Mouse (Mus musculus) spleen, postnatal 4 days (tissue): ENCODE results near the gene Dyrk1a.

Source experiments
- DNase-seq, 2 experiments: peaks; one replicate each; pipeline ENCODE4 v3.0.0; 2022; ENCODE audit warnings: low spot score in 2 of 2

The Dyrk1a gene

DNA sequence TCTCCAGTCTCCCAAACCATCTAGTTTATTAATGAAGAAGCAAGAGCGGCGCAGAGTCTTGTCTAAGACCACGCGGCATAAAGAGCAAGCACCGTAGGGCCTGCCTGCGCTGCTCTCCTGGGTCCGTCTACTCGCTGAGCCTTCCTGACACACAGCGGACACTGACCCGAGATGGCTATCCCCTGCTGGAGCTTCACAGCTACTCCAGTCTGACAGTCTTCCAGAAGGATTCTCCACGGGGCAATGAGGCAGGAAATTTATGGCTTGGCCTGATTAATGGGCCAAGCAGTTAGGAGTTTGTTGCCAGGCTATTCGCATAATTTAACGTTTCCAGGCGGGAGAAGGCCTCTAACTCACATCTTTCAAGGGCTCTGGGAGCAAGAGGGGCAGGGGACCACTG lies 144.7 kb downstream of the Dyrk1a start:
- DNase-seq: no peak

DNA sequence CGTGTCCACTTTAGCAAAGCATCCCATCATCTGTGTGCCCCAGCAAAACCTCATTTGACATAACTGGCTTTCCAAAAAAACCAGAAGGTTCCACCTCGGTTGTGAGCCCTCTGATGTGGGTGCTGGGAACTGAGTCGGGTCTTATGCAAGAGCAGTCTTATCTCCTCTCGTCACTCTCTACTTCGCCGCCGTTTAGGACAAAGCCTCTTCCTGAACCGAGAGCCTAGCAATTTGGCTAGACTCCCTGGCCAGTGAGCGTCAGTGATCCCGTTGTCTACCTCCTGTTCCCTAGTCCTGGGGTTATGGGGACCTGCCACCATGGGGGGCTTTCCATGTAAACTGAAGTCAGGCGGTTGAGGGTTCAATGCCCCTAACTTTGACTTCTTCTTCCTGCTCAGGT lies 147.2 kb downstream of the Dyrk1a start:
- DNase-seq: no peak

DNA sequence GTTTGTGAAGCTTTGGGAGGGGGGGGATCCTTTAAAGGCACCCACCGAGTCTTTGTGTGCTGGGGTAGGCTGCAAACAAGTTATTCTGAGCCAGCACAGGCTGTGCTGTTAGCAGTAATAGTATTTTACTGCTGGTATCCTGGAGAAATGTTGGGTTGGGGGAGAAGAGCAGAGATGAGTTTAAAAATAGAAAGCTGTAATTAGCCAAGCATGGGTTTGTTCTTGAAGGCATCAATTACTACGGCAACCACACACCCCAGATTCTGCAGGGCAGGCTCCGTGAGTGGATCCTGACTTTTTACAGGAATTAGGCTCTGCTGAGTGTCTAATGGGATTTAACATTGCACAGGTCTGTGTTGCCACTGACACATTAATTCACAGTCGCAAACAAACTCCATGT lies 149.1 kb downstream of the Dyrk1a start:
- DNase-seq: no peak

GRCm38 (mm10) chr16:94719488-94719887 lies 149.7 kb downstream of the Dyrk1a start:
- no peak for DNase-seq

DNA sequence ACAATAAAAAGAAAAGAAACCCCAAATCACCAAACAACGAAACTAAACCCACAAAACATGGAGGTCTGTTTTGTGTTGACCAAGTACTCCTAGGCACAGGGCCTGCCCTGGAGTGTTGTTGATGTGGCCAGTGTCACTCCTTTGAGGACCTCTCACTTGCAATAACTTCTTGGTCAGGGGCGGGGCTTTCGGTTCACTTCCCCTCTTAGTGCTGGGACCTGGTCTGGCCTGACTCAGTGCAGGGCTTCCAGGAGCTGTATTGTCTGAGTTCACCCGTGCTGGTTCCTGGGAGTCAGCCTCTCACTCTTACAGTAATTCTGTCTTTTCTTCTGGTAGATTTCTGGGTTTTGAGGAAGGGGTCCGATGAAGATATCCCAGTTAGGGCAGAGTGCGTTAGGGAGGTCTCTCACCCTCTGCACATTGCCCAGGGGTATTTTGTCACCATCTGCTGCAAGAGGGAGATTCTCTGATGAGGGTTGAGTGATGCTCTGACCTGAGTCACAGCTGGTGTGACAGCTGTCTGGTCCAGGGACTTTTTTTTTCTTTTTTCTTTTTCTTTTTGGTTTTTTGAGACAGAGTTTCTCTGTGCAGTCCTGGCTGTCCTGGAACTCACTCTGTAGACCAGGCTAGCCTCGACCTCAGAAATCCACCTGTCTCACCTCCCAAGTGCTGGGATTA lies 150.8 kb downstream of the Dyrk1a start:
- no peak for DNase-seq

DNA sequence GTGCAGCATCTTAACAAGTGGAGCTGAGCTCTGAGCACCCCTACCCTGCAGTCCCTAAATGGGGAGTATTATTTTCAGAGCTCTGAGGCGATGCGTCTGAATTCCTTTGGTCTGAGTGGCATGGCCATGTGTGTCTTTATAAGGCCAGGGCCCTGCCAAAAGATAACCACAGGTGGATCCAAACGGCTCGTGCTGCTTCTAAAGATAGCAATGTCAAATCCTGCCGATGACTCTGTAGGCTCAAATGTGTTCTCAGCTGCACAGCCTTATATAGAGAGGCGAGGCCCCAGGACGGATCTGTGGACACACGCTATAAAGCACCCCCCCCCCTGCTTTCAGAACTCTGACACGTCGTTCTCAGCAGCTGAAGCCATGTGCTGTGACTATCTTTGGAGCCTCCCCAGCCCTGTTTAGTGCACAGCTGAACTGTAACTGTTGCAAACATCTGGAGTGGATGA lies 151.8 kb downstream of the Dyrk1a start:
- DNase-seq: no peak

DNA sequence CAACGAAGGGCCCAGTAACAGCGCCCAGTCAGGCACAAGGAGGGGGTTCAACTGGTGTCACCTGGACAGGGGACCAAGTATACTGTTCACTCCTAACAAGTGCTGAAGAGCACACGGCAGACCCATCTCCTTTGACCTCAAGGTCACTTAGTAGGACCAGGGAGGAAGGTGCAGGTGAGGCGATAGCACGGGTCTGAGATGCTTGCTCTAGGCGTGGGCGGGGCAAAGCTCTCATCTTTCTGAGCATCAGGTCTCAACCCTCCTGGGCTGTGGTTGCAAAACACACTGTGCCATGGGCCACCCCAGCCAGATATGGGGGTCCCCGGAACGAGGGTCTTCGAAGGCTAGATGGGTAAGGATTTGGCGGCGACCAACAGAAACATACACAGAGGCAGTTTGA lies 153.1 kb downstream of the Dyrk1a start:
- DNase-seq: no peak

- DNase-seq: peak in 1 of 2 experiments; percentile 32
Measured at GRCm38 (mm10) chr16:94724061-94724596, 154.3 kb downstream of the Dyrk1a start.

- no peak for DNase-seq
Measured at GRCm38 (mm10) chr16:94724747-94725211, 155.0 kb downstream of the Dyrk1a start.

DNA sequence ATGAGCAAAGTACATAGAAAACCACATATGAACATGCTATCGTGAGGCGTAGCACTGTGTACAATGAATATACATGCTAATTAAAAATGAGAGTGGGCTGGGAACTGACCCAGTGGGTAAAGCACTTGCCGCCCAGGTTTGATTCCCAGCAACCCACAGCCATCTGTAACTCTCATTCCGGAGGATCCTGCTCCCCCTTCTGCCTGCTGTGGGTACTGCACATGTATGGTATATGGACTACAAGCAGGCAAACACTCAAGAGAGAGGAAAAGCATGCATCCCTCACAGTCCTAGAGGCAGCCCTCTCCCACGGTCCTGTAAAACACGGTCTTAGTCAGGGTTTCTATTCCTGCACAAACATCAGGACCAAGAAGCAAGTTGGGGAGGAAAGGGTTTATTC lies 159.4 kb downstream of the Dyrk1a start:
- DNase-seq: no peak

DNA sequence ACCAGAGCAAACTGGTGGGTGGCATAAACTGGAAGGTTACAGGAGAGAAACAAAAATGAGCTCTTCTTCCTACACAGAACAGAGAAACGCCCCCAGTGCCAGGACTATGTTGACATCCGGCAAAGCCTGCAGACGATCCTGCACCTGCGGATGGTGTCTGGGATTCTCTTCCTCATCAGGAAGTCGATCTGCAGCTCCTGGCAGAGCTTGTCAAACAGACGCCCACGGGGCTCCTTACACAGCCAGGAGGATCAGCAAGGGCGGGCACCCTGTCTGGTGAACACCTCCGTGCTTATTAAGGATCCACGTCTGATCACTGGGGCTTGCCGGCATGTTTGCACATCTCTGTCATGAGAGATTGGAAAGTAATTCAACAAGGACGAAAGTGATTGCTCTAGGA lies 161.2 kb downstream of the Dyrk1a start:
- no peak for DNase-seq

DNA sequence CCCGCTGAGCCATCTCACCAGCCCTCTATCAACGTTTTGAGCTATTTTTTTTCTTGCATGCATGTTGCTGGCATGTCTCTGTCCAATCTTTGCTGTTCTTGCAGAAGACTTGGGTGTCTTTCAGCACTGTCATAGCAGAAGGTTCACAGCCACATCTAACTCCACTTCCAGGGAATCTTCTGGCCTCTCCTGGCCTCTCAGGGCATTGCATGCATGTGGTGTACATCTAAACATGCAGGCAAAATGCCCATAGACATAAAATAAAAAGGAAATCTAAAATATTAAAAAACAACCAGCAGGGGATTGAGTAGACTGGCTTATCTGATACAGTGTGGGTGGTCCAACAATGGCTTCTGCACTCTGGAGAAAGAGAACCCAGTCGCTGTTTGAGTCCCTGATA lies 165.7 kb downstream of the Dyrk1a start:
- DNase-seq: no peak

GRCm38 (mm10) chr16:94736462-94737358 lies 166.9 kb downstream of the Dyrk1a start:
- DNase-seq: no peak

GRCm38 (mm10) chr16:94737359-94737687 lies 167.5 kb downstream of the Dyrk1a start:
- no peak for DNase-seq

DNA sequence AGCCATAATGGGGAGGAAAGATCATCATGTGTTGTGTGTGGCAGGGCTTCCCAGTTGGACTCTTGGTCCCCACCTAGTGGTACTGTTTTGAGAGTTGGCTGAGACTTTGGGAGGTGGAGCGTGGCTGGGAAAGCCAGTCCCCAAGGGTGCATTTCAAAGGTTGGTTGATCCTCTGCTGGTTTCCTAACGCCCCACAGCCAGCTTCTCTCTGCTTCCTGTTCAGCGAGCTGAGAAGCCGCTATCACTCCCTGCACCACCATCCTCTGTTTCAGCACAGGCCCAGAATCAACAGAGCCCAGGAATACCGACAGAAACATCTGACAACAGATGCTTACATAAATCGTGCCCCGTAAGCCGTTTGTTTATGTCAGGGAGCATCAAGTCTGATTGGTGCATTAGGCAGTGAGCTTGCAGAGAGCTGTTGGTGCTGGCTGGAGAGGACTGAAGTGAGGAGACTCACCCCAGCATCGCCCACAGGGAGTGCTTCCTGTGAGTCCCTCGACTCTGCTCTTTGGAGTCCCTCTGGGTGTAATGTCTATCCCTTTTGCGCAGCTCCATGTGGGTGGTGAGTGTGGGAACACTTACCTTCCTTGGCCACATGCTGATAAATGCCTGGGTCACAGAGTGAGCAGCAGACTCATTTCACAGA lies 174.2 kb downstream of the Dyrk1a start:
- DNase-seq: no peak

- DNase-seq: no peak
Measured at GRCm38 (mm10) chr16:94745016-94745415, 175.2 kb downstream of the Dyrk1a start.
